In genomic region chr5:21265049-21265448, GRCm38 (mm10) we compare ENCODE assay signal across 8 mouse cellular contexts.
DNase-seq lines count a peak whose midpoint lies in the region; ATAC-seq and TF ChIP-seq lines count a peak whose summit lies in the region.

No protein-coding gene starts in this region.

- H3K4me1 ChIP-seq in cerebellum, adult 2 months (ENCODE audit: control insufficient read depth, insufficient read depth, low read length): no peaks in the 10 kb centered on the region

- peak; percentile 69 for ATAC-seq in inflammation-experienced regulatory T-cells, adult 6 months

- no peak overlapping the region for H3K27ac ChIP-seq in cerebellum, adult 2 months (ENCODE audit: insufficient read depth, low read length)

- WGBS in cerebellum, adult 2 months: 0% methylated on average over 4 of the region's 4 CpGs

- no peaks in the 10 kb centered on the region for H3K27me3 ChIP-seq in cerebellum, adult 2 months (ENCODE audit: control insufficient read depth, insufficient read depth, low read length)

- H3K4me3 ChIP-seq in cerebellum, adult 2 months (replicated peaks; ENCODE audit: insufficient read depth, low read depth, low read length): no peak overlapping the region

- peak; percentile 65 for DNase-seq in T-cell, adult 2 months (ENCODE audit: low spot score)
- peak; percentile 71 to 81 for DNase-seq in cerebellum, adult 2 months
- DNase-seq in frontal cortex, postnatal 14 days (ENCODE audit: low spot score in 2 of 2): peak; percentile 45 to 85
- peak; percentile 83 to 92 for DNase-seq in left cerebral cortex, adult 18-20 months (ENCODE audit: low spot score in 2 of 2)
- DNase-seq in mesoderm, embryonic 11.5 days (ENCODE audit: low read depth, low spot score): peak; percentile 89
- peak; percentile 72 to 73 for DNase-seq in right cerebral cortex, postnatal 36 days (ENCODE audit: low spot score in 2 of 2)
- DNase-seq in urinary bladder, postnatal 4 days (ENCODE audit: low spot score in 2 of 2): peak; percentile 67 to 87

- no peak for TF ChIP-seq POLR2A in cerebellum, adult 2 months (IDR thresholded peaks at IDR 0.05; ENCODE audit: borderline replicate concordance, insufficient read depth, low read length)

- peak; percentile 92 for TF ChIP-seq CTCF in cerebellum, adult 2 months (IDR thresholded peaks at IDR 0.05; ENCODE audit: borderline replicate concordance, insufficient read depth, low read depth, low read length)
